Mouse (Mus musculus): Measurements from ENCODE around the gene Gm49368.

DNA sequence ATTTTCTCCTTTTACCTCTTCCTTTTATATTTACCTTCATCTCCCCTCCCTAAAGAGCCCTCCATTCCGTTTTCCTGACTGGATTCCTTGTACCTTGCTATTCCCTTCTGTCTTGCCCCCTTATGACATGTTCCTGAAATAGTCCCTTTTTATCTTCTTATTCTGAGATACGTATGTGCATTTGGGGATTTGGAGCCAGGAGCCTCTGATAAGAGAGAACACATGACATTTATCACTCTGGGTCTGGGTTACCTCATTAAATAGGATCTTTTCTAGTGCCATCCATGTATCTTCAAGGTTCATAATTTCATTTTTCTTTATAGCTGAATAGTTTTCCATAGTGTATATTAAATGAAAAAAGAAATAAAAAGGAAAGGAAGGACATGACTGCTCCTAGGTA, 16.8 kb upstream of the Gm49368 start:
- TF ChIP-seq POLR2A (IDR thresholded peaks at IDR 0.05; ENCODE audit: extremely low read depth, insufficient read depth, low read length) (no peak), CTCF (IDR thresholded peaks at IDR 0.05; ENCODE audit: low read depth, low read length) (no peak)
